Mouse (Mus musculus) embryonic fibroblast, embryonic 13.5 days (primary cell): ENCODE results near the gene Rbx1.

Source experiments
- CTCF ChIP-seq: IDR thresholded peaks from 2 replicates; pipeline ENCODE4 v1.5.1; 2011; ENCODE audit warnings: mild to moderate bottlenecking, control low read depth, low read length, moderate library complexity, borderline replicate concordance; ENCODE audit not compliant: insufficient read depth
- POLR2A ChIP-seq: IDR thresholded peaks from 2 replicates; pipeline ENCODE4 v1.6.1; 2011; ENCODE audit warnings: low read depth, mild to moderate bottlenecking, control low read depth, low read length, moderate library complexity

- TF ChIP-seq CTCF (no peak), POLR2A (no peak)
Measured at GRCm38 (mm10) chr15:81421454-81421853, 44.6 kb upstream of the Rbx1 start.
